Mouse (Mus musculus) layer of hippocampus, adult 8-10 months (tissue): ENCODE data around the gene Gm39115. TPM values are rescaled to one million over a fixed set of nuclear protein-coding genes. Genes with fewer than 3 reads are reported as not detected.

Experiments
- DNase-seq, 2 experiments: peaks; one replicate each; pipeline ENCODE4 v3.0.0; 2022; ENCODE audit warnings: low spot score in 2 of 2
- total RNA-seq, 4 experiments: library from RNA; stranded (reverse); gene quantifications; 2 replicates each; pipeline ENCODE4 v1.2.4; 2022

The Gm39115 gene
- total RNA-seq, 4 experiments from 2014 or later: not detected

GRCm38 (mm10) chr7:142096701-142097100 is 39.1 kb downstream of the Gm39115 start:
- DNase-seq: no peak

GRCm38 (mm10) chr7:142095183-142095931 is 40.5 kb downstream of the Gm39115 start, which contains the start of gene Dusp8:
Dusp8 (minus strand) TSS chr7:142095843.
- DNase-seq: peak; percentile 90 to 94

GRCm38 (mm10) chr7:142094301-142095143 is 41.3 kb downstream of the Gm39115 start:
- peak in 1 of 2 experiments; percentile 57 for DNase-seq

- DNase-seq: no peak
These were observed 42.1 kb downstream of the Gm39115 start for GRCm38 (mm10) chr7:142093696-142094240.

GRCm38 (mm10) chr7:142092991-142093390 is 42.8 kb downstream of the Gm39115 start:
- no peak for DNase-seq

- peak in 1 of 2 experiments; percentile 49 for DNase-seq
These were observed 44.0 kb downstream of the Gm39115 start for GRCm38 (mm10) chr7:142091848-142092247.

- no peak for DNase-seq
These were observed 46.0 kb downstream of the Gm39115 start for GRCm38 (mm10) chr7:142089648-142090447.

GRCm38 (mm10) chr7:142088886-142089285 is 46.9 kb downstream of the Gm39115 start:
- DNase-seq: peak; percentile 65 to 72

- DNase-seq: no peak
These were observed 48.7 kb downstream of the Gm39115 start for GRCm38 (mm10) chr7:142087069-142087652.

- DNase-seq: no peak
These were observed 49.5 kb downstream of the Gm39115 start for GRCm38 (mm10) chr7:142086159-142086905.

Other genes with a start within 250 kb of the Gm39115 start
- 100 to 1,000 TPM; 102 to 118 (median 106) TPM for gene Tollip, start 217.5 kb downstream of the Gm39115 start, total RNA-seq
- 100 to 1,000 TPM; 158 to 183 (median 169) TPM for gene Brsk2, start 186.3 kb downstream of the Gm39115 start, total RNA-seq
- gene Mob2, start 75.0 kb downstream of the Gm39115 start, total RNA-seq: 10 to 100 TPM; 28.9 to 34.4 (median 30.9) TPM
- 100 to 1,000 TPM; 103 to 110 (median 106) TPM for gene Dusp8, start 40.2 kb downstream of the Gm39115 start, total RNA-seq
- gene Gm45618, start 15.3 kb downstream of the Gm39115 start, total RNA-seq: not detected
- gene Gm45337, start 8.6 kb upstream of the Gm39115 start, total RNA-seq: not detected
- gene Gm29735, start 21.1 kb upstream of the Gm39115 start, total RNA-seq: not detected
- not detected for gene Gm4553, start 29.7 kb upstream of the Gm39115 start, total RNA-seq
- not detected for gene Krtap5-2, start 40.0 kb upstream of the Gm39115 start, total RNA-seq
- not detected for gene Gm10153, start 54.4 kb upstream of the Gm39115 start, total RNA-seq
- gene Krtap5-3, start 65.3 kb upstream of the Gm39115 start, total RNA-seq: not detected
- not detected for gene Gm7579, start 75.8 kb upstream of the Gm39115 start, total RNA-seq
- not detected for gene Krtap5-5, start 93.9 kb upstream of the Gm39115 start, total RNA-seq
- gene Gm40460, start 105.0 kb upstream of the Gm39115 start, total RNA-seq: not detected
- not detected for gene Gm2431, start 122.3 kb upstream of the Gm39115 start, total RNA-seq
- not detected for gene Gm4559, start 138.3 kb upstream of the Gm39115 start, total RNA-seq
- not detected for gene Krtap5-1, start 161.1 kb upstream of the Gm39115 start, total RNA-seq
- not detected for gene Krtap5-4, start 167.5 kb upstream of the Gm39115 start, total RNA-seq
- 10 to 100 TPM; 33.3 to 40.3 (median 35.8) TPM for gene Ifitm10, start 237.7 kb upstream of the Gm39115 start, total RNA-seq
- gene Gm49369, start 246.6 kb upstream of the Gm39115 start, total RNA-seq: 10 to 100 TPM in 2 of 4 experiments, 1 to 10 TPM in 2; 2.0 to 27.5 (median 16.4) TPM